In genomic region chr17:43190853-43191485, GRCm38 (mm10) we compare ENCODE assay signal across 21 mouse cellular contexts.
A peak's percentile ranks its signal among the peaks of the same experiment; 100 is the strongest.
DNase-seq lines count a peak whose midpoint lies in the region; ATAC-seq and TF ChIP-seq lines count a peak whose summit lies in the region.
"Had no signal": no experiment of that assay in that cellular context is flagged by ENCODE, and none has a peak within 500 bp of the region (broad histone marks: within the 10 kb centered on the region; RNA-seq: fewer than 3 reads in every experiment).

No protein-coding gene starts in this region.

- peak overlapping the region; percentile 75 for H3K27ac ChIP-seq in lung, embryonic 15.5 days
- 0 out of 2 replicates have a peak overlapping the region, but pooled peaks have one; percentile 13 for H3K27ac ChIP-seq in stomach, postnatal 0 days (replicated peaks)
- H3K27ac ChIP-seq: heart, embryonic 15.5 days; hindbrain, embryonic 15.5 days; limb, embryonic 15.5 days; liver, embryonic 15.5 days; midbrain, embryonic 13.5 days had no signal

- no peak overlapping the region for H3K4me3 ChIP-seq in lung, adult 2 months (replicated peaks; ENCODE audit: extremely low read depth, low read depth, low read length)
- H3K4me3 ChIP-seq in lung, embryonic 15.5 days: no peak overlapping the region
- no peak overlapping the region for H3K4me3 ChIP-seq in stomach, postnatal 0 days (ENCODE audit: low read depth, low read length)
- H3K4me3 ChIP-seq: heart, embryonic 15.5 days; hindbrain, embryonic 15.5 days; limb, embryonic 15.5 days; liver, embryonic 15.5 days; midbrain, embryonic 13.5 days had no signal

- no peaks in the 10 kb centered on the region for H3K4me1 ChIP-seq in lung, adult 2 months (ENCODE audit: control insufficient read depth, insufficient read depth, low read length)
- 0 out of 2 replicates have a peak, but pooled peaks cover 3% of the 10 kb centered on the region for H3K4me1 ChIP-seq in lung, embryonic 15.5 days
- no peaks in the 10 kb centered on the region for H3K4me1 ChIP-seq in stomach, postnatal 0 days (replicated peaks; ENCODE audit: control insufficient read depth, insufficient read depth)
- H3K4me1 ChIP-seq: heart, embryonic 15.5 days; hindbrain, embryonic 15.5 days; limb, embryonic 15.5 days; liver, embryonic 15.5 days; midbrain, embryonic 13.5 days had no signal

- H3K4me2 ChIP-seq in lung, embryonic 15.5 days: no peak overlapping the region
- no peak overlapping the region for H3K4me2 ChIP-seq in stomach, postnatal 0 days (replicated peaks; ENCODE audit: low read depth)
- H3K4me2 ChIP-seq: heart, embryonic 15.5 days; hindbrain, embryonic 15.5 days; limb, embryonic 15.5 days; liver, embryonic 15.5 days; midbrain, embryonic 13.5 days had no signal

- no peak for TF ChIP-seq CTCF in lung, adult 2 months (IDR thresholded peaks at IDR 0.05; ENCODE audit: insufficient read depth, low read length)
- no peak for TF ChIP-seq CTCF in stomach, postnatal 0 days (IDR thresholded peaks at IDR 0.05; ENCODE audit: low read depth)

- no peaks in the 10 kb centered on the region for H3K9me3 ChIP-seq in lung, embryonic 15.5 days
- no peaks in the 10 kb centered on the region for H3K9me3 ChIP-seq in stomach, postnatal 0 days (ENCODE audit: control insufficient read depth, low read length)
- H3K9me3 ChIP-seq: heart, embryonic 15.5 days; hindbrain, embryonic 15.5 days; limb, embryonic 15.5 days; liver, embryonic 15.5 days; midbrain, embryonic 13.5 days had no signal

- ATAC-seq in lung, embryonic 15.5 days (ENCODE audit: borderline replicate concordance, extremely low read depth, low FRiP score, low TSS enrichment): no peak; the same call in 1 of the 2 replicates
- peak; percentile 57; the same call in 1 of the 2 replicates for ATAC-seq in stomach, postnatal 0 days (ENCODE audit: low FRiP score, low TSS enrichment)
- ATAC-seq: forebrain, embryonic 16.5 days; midbrain, embryonic 13.5 days had no signal

- H3K36me3 ChIP-seq in lung, embryonic 15.5 days: no peaks in the 10 kb centered on the region
- H3K36me3 ChIP-seq in stomach, postnatal 0 days (ENCODE audit: control insufficient read depth, insufficient read depth, low read length): no peaks in the 10 kb centered on the region
- H3K36me3 ChIP-seq: heart, embryonic 15.5 days; hindbrain, embryonic 15.5 days; limb, embryonic 15.5 days; liver, embryonic 15.5 days; midbrain, embryonic 13.5 days had no signal

- TF ChIP-seq POLR2A in lung, adult 2 months (IDR thresholded peaks at IDR 0.05; ENCODE audit: borderline replicate concordance, extremely low read depth, low read depth, low read length): no peak

- peak; percentile 65 to 77 for DNase-seq in lung, adult 18-20 months
- no peak for DNase-seq in lung, adult 2 months
- peak; percentile 12 for DNase-seq in lung, postnatal 10 days
- DNase-seq in stomach, postnatal 0 days (ENCODE audit: low spot score): no peak
- DNase-seq in spleen, postnatal 4 days (ENCODE audit: low spot score in 2 of 2): no peak
- DNase-seq in B cell, adult 2 months: no peak
- DNase-seq: adrenal gland, postnatal 14 days; cerebellum, adult 9-10 months; gastrocnemius, postnatal 14 days; kidney, adult 8-10 months; kidney, postnatal 10 days; left cerebral cortex, postnatal 4 days; right cerebral cortex, postnatal 14 days; spleen, adult 18-20 months had no signal

- 51% methylated on average over 3 of the region's 3 CpGs for WGBS in lung, adult 2 months
- 42% methylated on average over 3 of the region's 3 CpGs for WGBS in lung, embryonic 15.5 days
- WGBS in stomach, postnatal 0 days: 55% methylated on average over 3 of the region's 3 CpGs

- TF ChIP-seq EP300 in stomach, postnatal 0 days (optimal IDR thresholded peaks at IDR 0.05): no peak

- H3K9ac ChIP-seq in lung, embryonic 15.5 days: no peak overlapping the region
- no peak overlapping the region for H3K9ac ChIP-seq in stomach, postnatal 0 days (ENCODE audit: low read length)
- H3K9ac ChIP-seq: heart, embryonic 15.5 days; hindbrain, embryonic 15.5 days; limb, embryonic 15.5 days; liver, embryonic 15.5 days; midbrain, embryonic 13.5 days had no signal

- no peaks in the 10 kb centered on the region for H3K27me3 ChIP-seq in lung, embryonic 15.5 days
- H3K27me3 ChIP-seq in stomach, postnatal 0 days (ENCODE audit: control insufficient read depth, insufficient read depth, low read length): no peaks in the 10 kb centered on the region
- H3K27me3 ChIP-seq: heart, embryonic 15.5 days; hindbrain, embryonic 15.5 days; limb, embryonic 15.5 days; liver, embryonic 15.5 days; midbrain, embryonic 13.5 days had no signal

Comparison
In these comparisons a context has a peak if more than half of its experiments do, and no peak if none do; other contexts are left out.
1. DNase-seq: peak in lung, adult 18-20 months (2 of 2) and lung, postnatal 10 days (single experiment); none in lung, adult 2 months (single experiment), stomach, postnatal 0 days (single experiment), spleen, postnatal 4 days (0 of 2) and B cell, adult 2 months (0 of 2).